Mouse (Mus musculus) neural tube, embryonic 10.5 days (tissue): ENCODE measurements around the gene Ppfia4.

ENCODE experiments used
- DNase-seq: peaks from one replicate; pipeline ENCODE4 v3.0.0-alpha.2; 2017; ENCODE audit warnings: low spot score; ENCODE audit errors: extremely low spot score

Gene Ppfia4

DNA sequence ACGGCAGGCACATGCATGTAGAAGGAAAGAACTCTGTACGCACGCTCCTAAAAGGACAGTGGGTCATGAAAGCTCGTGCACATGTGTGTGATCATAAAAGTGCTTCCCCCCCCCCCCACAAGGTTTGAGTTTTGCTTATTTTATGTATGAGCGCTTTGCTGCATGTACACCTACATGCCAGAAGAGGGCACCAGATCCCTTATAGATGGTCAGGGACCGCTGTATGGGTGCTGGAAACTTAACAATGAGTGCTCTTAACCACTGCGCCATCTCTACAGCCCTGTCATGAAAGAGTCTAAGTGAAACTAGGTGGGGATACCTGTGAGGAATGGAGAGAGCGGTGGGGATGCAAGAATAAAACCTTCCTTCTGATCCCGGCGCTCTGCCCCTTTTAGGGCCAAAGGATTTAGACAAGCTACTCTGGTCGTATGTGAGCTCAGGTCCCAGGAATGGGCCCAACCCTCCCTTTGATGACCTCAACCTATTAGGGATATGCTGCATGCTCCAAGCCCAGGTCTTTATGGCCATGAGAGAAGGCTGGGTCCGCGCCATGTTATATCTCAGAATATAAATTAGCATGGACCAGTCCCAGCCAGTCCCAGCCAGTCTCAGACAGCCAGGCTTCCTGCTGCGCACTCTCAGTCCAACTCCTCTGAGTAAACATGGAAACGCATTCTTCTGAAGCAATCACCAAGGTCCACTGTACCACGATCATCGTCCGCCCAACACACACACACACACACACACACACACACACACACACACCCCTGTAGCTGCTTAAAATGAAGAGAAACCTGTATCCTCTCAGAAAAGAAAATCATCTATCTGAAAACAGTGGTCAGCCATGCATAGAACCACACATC, 7.3 kb upstream of the Ppfia4 start:
- no peak for DNase-seq

DNA sequence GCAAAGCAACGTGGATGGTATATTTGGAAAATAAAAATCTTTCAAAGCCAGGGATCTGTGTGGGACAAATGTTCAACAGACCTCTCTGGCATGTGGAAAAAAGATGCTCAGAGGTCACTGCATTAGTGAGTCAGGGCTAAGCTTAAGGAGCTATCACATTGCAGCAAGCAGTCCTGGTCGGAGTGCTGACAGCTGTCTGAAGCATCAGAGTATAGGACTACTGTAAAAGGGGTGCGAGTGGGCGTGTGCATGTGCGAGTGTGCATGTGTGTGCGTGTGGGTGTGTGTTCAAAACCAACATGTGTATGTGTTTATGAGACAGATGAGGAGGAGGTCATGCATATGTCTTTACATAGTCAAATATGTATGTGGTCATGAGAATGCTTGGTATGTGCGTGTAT, 6.4 kb upstream of the Ppfia4 start:
- no peak for DNase-seq

DNA sequence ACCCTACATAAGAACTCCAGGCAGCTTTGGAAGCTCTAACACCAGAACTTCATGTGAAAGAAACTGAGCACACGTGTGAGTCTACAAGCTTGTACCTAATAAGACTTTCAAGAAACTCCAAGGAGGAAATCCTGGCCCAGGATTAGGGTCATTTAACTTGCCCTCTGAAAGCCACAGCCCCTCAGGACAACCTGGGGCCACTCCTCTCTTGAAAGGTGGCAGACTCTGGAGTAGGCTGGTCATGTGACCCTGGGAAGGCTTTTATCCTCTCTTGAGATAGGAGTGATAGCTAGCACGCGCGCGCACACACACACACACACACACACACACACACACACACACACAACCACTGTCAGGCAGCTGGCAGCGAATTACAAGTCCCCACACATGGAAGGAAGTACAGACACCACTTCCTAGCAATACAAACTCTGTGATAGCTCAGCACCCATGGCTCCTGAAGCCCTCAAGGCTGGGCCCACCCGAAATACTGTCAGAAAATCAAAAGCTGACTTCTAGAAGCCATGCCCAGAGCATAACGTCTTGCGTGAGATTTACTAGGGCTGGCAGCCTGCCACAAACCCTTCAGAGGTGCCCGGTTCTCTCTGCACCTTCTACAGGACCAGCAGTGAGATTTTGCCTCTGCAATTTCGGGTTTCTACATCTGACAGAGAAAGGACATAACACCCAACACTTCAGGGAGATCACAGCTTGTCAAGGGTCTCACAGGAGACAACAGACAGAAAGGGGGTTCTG, 4.4 kb upstream of the Ppfia4 start:
- DNase-seq: no peak

DNA sequence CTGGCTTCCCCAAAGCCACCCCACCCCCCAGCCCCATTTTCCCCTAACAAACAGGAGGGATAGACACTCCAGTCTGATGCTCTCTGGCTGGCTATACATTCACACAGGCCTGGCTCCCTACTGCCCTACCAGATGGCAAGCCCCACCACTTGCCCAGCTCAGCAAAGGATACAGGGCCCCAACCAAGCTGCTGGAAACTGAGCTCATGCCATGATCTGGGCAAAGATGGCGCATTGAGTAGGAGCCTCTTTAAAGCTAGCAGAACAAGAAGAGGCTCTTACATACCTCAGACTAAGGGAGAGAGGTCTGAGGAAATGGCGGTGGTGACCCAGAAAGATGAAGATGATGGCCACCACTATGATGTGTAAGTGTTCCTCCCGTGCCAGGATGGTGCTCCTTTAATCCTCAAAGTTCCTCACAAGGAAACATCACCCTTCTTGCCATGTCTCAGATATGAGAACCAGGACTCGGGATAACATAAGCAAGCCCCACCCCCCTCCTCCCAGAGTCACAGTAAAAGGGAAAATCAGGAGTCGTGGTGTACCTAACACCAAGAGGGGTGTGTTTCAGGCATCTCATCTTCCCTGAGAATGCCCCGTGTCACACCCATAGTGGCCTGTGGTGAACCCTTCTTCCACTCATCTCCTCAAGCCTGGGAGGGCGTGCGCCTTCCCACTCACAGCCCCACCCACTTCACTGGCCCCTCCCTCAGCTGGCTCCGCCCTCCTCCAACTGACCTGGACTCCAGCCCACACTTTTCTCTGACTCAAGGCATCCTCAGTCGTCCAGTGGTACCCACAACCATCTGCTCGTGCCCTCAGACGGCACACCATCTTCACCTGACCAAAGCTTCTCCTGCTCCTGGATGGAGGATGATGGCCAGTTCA, 3.4 kb upstream of the Ppfia4 start:
- no peak for DNase-seq

DNA sequence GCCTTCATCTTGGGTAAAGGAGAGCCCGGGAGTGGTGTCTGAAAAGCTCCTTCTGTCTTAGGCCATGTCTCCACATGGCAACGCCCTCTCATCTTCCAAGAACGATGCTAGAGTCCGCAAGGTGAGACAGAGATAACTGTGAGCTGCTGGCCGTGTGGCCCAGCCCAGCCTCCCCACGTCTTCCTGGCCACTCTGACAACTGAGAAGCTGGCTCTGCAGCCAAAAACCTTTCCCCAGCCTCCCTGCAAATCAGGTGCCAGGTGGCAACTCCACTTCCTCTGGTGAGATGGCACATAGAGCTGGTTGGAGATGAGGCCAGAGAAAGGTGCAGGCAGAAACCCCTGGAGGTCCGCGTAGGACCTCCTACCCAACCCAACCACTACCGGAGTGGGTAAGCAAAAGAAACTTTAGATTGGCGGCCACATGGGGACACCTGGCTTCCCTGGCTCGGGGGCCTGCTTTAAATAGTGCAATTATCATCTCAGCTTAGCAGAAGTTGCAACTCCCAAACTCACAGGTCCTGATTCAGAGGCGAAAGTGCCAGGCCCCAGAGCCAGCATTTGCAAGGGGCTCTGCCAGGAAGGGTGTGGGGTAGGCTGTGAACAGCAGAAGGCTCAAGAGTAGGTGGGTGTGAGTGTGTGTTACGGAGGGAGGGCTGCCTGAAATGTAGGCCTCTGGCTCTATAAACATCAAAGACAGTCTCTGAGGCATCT, 2.6 kb upstream of the Ppfia4 start:
- no peak for DNase-seq

DNA sequence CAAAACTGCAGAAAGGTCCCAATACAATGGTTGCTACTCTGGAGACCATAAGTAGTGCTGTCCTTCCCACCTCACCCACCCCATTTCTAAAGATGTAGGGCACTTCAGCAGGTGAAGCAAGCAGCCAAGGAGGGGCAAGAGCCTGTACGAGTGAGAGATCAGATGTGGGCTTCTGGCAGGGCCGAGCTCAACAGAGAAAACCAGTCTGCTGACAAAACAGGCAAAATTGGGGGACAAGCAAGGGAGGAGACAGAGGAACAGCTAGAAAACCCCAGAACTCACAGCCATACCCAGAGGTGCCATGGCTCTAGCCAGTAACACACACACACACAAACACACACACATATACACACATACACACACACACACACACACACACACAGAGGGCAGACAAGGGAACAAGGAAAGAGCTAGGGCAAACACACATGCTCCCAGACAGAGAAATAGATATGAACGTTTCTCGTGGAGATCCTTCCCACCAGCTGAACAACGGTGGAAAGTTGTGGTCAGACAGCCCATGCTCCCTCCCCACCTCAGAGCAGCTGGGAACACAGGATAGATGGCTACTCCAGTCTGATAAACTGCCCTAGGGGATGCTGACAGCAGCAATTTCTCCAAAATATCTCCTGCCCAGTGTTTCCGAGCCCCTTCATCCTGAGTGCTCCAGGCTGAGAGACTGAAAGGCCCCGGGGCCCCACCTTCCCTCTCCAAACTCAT, 1.5 kb upstream of the Ppfia4 start:
- DNase-seq: no peak

DNA sequence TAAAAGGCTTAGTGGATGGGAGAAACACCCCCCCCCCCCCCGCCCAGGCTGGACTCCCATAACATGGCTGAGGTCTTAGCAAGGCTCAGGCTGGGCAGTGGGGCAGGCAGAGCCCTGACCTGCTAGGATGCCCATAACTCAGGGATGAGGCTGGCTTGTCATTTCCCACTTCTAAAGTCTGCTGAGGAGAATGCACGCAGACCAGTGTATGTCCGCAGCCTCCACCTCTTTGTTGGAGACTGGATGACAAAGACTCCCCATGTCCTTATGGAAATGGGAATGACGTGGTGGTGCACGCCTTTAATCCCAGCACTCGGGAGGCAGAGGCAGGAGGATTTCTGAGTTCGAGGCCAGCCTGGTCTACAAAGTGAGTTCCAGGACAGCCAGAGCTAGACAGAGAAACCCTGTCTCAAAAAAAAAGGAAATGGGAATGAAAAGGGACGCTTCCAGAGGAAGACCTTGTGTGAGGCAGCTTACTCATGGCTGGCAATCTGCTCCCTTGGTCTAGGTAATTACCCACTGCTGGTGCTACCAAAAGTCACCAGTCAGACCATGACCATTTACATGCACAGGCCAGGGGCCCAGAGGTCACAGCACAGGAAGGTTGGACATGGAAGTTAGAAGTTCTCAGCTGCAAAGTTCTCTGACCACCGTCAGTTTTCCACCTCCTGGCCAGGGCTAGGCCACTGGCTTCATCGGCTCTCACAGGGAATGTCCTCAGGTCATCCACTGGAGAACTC, 813 bp upstream of the Ppfia4 start:
- DNase-seq: no peak

DNA sequence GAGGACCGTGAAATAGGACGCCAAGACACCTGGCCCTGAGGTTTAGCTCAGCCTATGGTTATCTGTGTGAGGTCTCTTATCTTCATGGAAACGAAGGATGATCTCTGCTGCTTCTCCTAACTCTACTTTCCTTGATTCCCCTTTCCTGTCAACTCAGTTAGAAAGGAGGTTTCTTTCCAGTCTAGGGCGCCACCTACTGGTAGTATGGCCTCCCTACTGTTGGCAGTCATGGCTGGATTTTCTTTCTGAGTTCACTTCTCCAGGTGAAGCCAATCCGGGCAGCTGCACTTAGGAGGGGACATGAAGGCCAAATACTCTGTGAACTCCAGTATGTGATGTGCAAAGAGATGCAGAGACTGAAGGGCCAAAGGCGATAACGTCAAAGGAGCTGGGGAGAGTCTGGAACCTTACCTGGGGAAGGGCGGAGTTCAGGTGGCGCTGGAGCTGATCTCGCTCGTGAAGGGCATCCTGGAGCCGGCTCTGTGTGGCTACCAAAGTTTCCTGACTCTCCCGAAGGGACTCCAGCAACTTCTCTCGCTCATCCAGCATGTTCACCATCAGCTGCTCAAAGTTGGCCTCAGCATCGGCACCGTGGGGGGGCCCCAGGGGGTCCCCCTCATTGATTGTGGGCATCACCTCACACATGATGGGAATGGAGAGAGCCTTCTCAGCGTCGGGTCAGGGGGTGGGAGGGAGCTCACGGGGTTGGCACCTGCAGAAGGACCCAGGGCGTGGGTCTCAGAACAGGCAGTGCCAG, 671 bp downstream of the Ppfia4 start:
- DNase-seq: peak; percentile 84

DNA sequence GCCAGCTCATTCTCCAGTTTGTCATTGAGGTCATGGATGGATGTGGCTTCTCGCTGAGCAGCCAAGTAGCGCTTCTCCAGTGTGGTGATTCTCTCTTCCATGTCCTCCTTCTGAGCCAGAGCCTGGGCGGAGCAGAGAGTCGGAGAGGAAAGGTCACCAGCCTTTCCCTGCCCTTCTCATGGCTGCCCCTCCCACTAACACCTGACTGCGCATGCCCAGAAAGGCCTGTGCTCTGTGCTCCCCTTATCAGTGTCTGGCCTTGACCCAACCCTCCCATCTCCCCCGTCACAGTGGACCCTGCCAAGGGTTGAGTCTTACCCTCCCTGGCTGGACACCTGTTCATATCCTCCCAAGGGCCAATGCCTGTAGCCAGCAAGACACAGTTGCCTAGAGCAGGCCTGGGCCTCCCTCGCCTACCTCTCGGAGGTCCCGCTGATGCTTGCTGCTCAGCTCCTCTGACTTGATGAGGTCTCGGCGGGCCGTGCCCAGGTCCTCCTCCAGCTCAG, 5.8 kb downstream of the Ppfia4 start:
- DNase-seq: no peak

DNA sequence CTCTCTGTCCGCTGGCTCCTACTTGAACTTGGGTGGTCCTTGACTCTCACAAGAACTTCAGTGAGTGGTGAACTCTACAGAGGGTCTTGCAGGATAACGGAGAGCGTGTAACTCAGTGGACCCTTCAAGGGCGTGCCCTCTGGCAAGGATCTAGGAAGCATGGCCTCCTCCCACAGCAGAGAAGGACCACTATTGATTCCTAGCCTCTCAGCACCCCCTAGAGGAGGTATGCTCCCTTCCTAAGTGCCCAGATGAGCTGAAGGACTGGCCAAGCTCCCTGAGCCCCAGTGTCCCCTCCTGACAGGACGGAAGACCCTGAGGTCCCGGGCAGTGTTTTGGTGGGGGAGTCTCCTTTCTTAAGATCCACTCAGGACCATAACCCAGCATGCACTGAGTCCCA, 10.1 kb downstream of the Ppfia4 start:
- no peak for DNase-seq

DNA sequence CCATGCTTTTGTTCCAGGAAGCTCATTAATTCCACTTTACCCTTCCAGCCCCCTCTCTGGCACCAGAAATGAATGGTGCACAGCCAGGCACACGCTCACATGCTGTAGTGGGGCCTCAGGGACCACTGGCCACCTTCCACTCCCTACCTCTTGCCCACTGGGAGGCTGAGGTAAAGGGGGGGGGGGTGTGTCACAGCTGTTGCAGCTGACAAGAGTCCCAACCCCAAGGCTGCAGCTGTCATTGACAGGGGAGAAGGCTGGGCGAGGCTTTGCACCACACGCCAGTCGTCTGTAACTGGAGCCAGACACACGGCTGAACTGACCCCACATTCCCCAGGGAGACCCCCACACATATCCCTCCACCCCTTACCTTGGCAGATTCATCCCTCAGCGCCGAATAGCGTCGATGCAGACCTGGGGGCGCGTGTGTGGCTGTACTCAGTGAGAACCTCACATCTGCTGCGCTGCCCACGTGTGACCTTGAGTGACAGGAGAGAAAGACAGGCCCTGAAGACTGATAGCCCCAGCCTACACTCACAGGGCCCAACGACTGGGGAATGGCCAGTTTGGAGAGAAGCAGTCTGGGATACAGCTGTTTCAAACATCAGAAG, 11.9 kb downstream of the Ppfia4 start:
- DNase-seq: peak; percentile 25

DNA sequence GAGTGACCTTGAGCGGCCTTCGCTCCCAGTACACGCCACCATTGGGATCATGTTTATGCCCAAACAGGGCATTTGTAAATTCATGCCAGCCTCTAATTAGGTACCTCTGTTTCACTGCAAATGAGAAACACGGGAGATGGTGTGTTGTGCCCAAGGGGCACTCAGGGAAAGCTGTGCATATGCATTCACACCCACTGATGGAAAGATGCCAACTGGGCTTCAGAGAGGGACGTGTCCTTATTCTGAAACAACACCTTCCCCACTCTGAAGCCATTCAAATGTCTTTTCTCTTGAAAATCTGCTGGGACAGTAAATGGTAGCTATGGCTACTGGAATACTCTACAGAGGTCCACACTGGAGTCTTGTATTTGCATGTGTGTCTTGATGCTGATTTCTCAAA, 14.5 kb downstream of the Ppfia4 start:
- DNase-seq: no peak

DNA sequence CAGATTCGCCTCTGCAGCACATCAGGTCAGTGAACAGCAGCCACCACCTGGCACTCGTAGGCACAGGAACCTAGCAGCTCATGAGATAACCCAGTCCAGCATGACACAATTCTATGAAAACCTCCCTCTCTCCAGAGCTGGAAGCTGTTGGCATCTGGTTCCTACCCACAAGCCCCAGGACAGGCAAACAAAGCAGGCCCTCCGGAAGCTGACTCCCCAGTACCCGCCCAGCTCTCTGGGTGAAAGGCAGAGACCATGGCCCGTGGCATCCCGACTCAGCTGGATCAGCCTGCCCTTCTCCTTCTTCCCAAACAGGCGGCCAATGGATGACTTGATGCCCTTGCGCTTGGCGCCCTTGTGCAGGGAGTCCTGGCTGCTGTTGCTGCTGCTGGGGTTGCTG, 16.4 kb downstream of the Ppfia4 start:
- no peak for DNase-seq

DNA sequence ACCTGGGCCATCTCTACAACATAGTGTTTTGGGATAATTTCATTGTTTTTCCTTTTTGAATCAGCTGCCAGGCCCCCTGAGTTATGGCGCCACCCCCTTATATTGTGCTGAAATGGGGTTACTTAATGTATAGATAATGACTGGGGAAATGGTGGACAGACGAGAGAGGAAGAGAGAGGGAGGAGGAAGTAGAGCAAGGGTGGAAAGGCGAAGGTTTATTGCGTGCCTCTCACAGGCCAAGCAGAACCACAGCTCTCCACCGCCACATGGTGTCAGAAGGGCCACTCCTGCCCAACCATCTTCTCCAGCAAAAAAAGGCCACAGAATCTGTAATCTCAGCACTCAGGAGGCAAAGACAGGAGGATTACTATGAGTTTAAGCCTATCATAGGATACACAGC, 17.5 kb downstream of the Ppfia4 start:
- no peak for DNase-seq

DNA sequence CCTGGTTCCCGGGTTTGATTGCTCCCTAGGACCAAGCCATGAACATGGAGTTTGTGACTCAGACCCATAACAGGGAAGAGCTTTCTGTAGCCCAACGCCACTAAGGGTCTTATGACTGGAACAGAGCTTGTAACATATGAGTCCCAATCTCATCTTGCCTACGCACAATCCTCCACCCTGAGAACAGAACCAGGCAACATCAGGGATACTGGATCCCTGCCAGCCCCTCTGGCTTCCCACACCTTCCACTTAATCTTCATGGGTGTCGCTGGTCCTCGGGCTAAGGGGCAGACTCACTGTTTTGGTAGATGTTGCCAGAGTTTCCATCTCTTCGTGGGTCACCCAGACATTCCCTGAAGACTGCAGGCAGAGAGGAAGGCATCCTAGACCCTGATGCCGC, 21.0 kb downstream of the Ppfia4 start:
- DNase-seq: no peak

DNA sequence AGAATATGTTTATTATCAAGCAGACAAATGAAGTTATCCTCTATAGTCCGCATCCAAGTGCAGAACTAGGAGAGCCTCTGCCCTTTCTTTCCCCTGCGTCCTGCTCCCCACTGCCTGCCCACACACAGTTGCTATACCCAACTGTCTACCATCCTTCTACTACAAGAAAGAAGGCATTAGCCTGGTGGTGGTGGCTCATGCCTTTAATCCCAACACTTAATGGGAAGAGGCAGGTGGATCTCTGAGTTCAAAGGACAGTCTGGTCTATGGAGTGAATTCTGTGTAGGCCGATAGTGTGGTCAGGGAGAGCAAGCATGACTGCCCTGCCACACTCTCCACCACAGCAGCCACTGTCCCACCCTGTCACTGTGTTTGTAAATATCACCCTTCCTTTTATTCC, 22.0 kb downstream of the Ppfia4 start:
- no peak for DNase-seq

DNA sequence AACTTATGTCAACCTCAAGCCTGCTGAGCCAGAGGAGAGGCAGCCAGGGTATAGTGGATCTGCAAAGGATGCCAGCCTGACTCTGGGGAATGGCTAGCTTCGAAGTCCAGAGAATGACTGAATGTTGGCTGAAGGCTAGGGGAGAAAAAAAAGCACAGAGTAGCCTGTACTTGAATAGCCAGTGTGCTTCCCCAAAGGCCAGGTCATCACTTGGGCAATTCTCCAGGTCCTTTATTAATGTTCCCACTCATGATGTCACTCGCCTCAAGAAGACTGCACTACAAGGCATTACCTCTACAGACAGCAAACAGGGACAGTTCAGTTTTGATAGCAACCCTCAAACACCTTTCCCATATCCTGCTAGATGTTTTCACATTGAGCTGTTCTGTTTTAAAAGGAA, 22.4 kb downstream of the Ppfia4 start:
- DNase-seq: no peak

DNA sequence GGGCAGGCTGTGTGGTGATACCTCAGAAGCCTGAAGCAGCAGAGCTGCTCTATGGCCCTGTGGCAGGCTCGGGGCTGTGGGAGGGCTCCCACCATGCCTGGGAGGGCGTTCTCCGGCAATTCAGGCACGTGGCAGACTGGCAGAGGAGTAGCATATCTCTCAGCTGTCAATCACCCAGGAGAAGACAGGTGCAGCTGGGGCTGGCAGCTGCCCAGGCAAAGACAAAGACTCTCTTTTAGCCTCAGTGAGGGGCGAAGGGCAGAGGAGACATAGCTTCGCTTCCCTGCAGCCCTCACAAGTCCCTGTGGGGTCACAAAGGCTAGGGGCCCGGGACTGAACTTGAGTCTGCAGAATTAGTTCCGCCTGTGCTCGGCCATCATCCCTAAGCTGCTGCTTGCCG, 25.3 kb downstream of the Ppfia4 start:
- DNase-seq: no peak

DNA sequence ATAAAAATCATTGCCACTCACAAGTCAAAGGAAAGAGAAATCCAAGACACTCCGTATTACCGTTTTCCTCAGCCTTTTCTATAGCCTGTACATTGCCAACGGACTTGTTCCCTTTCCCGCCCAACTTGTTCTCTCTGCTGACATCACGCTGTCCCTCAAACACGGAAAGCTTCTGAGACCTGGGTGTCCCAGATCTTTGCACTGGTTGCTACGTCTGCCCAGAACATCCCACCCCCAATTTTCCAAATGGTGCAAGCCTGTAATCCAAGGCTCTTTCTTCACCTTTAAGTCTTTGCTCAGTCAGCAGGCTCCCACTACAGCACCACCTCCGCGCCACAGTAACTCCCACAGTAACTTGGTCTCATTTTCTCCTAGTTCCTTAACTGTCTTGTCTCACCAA, 27.8 kb downstream of the Ppfia4 start:
- DNase-seq: no peak
